Mouse (Mus musculus) erythroblast, embryonic 14.5 days (primary cell): ENCODE results near the gene Col1a2.

Experiments used
- GATA1 ChIP-seq: IDR thresholded peaks from 2 replicates; pipeline ENCODE4 v1.6.1; 2012; ENCODE audit warnings: low read length, inconsistent platforms, mixed read lengths
- TAL1 ChIP-seq: IDR thresholded peaks from 3 replicates; pipeline ENCODE4 v1.6.1; 2012; ENCODE audit warnings: low read length, inconsistent platforms, mixed read lengths

DNA sequence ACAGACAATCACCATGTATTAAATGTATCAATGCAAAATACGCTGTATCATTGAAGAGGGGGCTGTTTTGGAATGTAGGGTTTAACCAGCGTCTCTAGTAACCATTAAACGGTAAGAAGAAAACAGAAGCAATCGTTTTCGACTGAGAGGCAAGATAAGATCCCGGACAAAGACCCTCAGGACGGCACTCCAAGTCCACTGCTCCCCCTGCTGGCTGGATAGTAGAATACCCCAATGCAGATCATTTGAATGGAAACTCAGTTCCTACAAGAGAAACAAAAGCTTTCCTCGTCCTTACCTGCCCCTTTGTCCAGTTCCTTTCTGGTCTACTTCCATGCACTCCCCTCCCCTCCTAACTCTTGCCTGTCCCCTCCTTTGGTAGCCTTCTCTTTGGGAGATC, 41.1 kb downstream of the Col1a2 start:
- TF ChIP-seq GATA1 (no peak), TAL1 (no peak)
